Mouse (Mus musculus): ENCODE measurements around the gene Ece1. TPM values are rescaled to one million over a fixed set of nuclear protein-coding genes. Genes with fewer than 3 reads are reported as not detected.
"Not testable (repeated sequence)": the region's sequence is repeated elsewhere in the genome, so short reads cannot be mapped to it uniquely, and the experiment has no call there.

Gene Ece1
- total RNA-seq, 2 experiments from 2014 or later = 94.5 to 117 TPM

GRCm38 (mm10) chr4:137963881-137964584 is 102.0 kb downstream of the Ece1 start:
- intact Hi-C loops (cut with DNase I) = loop anchor here (10.0 kb wide), 1 partner anchor 141 kb away; no protein-coding TSS in a partner anchor
- peak; percentile 87 to 91 for DNase-seq

GRCm38 (mm10) chr4:137964585-137964930 is 102.5 kb downstream of the Ece1 start:
- intact Hi-C loops (cut with DNase I) = loop anchor here (10.0 kb wide), 1 partner anchor 140 kb away; no protein-coding TSS in a partner anchor
- no peak for DNase-seq

- DNase-seq = peak; percentile 65 to 80
- intact Hi-C loops (cut with DNase I) = loop anchor here (10.0 kb wide), 1 partner anchor 137 kb away; no protein-coding TSS in a partner anchor
Observed at GRCm38 (mm10) chr4:137968203-137968602, 106.2 kb downstream of the Ece1 start.

GRCm38 (mm10) chr4:137970623-137971199 is 108.7 kb downstream of the Ece1 start:
- intact Hi-C loops (cut with DNase I); DNase-seq: not testable (repeated sequence)

GRCm38 (mm10) chr4:137974856-137975432 is 112.9 kb downstream of the Ece1 start:
- DNase-seq = not testable (repeated sequence)

GRCm38 (mm10) chr4:137979066-137979644 is 117.1 kb downstream of the Ece1 start:
- intact Hi-C loops (cut with DNase I); DNase-seq: not testable (repeated sequence)

More at GRCm38 (mm10) chr4:137974856-137975432, 112.9 kb downstream of the Ece1 start:
- intact Hi-C loops (cut with DNase I) = not testable (repeated sequence)

GRCm38 (mm10) chr4:137982869-137983268 is 120.8 kb downstream of the Ece1 start:
- DNase-seq = no peak
- intact Hi-C loops (cut with DNase I) = no loop called here

- intact Hi-C loops (cut with DNase I) = no loop called here
- peak; percentile 27 to 61 for DNase-seq
Observed at GRCm38 (mm10) chr4:137984212-137984611, 122.2 kb downstream of the Ece1 start.

GRCm38 (mm10) chr4:137984746-137985145 is 122.7 kb downstream of the Ece1 start:
- DNase-seq = no peak
- intact Hi-C loops (cut with DNase I) = no loop called here

- no peak for DNase-seq
- intact Hi-C loops (cut with DNase I) = no loop called here
Observed at GRCm38 (mm10) chr4:137989426-137989825, 127.4 kb downstream of the Ece1 start.

- intact Hi-C loops (cut with DNase I) = no loop called here
- no peak for DNase-seq
Observed at GRCm38 (mm10) chr4:137990433-137990832, 128.4 kb downstream of the Ece1 start.

GRCm38 (mm10) chr4:137991240-137991639 is 129.2 kb downstream of the Ece1 start:
- DNase-seq = no peak
- intact Hi-C loops (cut with DNase I) = no loop called here

- DNase-seq = no peak
- intact Hi-C loops (cut with DNase I) = no loop called here
Observed at GRCm38 (mm10) chr4:137992890-137993289, 130.9 kb downstream of the Ece1 start, which contains the start of gene Eif4g3. TSS of gene Eif4g3 (plus strand) at chr4:137993022.

- DNase-seq = peak; percentile 100
- intact Hi-C loops (cut with DNase I) = no loop called here
Observed at GRCm38 (mm10) chr4:137993291-137993758, 131.3 kb downstream of the Ece1 start.

- intact Hi-C loops (cut with DNase I) = no loop called here
Observed at GRCm38 (mm10) chr4:137993821-137994561, 132.0 kb downstream of the Ece1 start.

GRCm38 (mm10) chr4:137994562-137995336 is 132.7 kb downstream of the Ece1 start:
- no peak for DNase-seq
- intact Hi-C loops (cut with DNase I) = no loop called here

More at GRCm38 (mm10) chr4:137993821-137994561, 132.0 kb downstream of the Ece1 start:
- DNase-seq = peak; percentile 53 to 64

- peak; percentile 31 to 43 for DNase-seq
- intact Hi-C loops (cut with DNase I) = no loop called here
Observed at GRCm38 (mm10) chr4:137995399-137995798, 133.4 kb downstream of the Ece1 start.

- intact Hi-C loops (cut with DNase I) = no loop called here
- no peak for DNase-seq
Observed at GRCm38 (mm10) chr4:137998232-137998631, 136.2 kb downstream of the Ece1 start.

- intact Hi-C loops (cut with DNase I) = no loop called here
- peak; percentile 42 to 64 for DNase-seq
Observed at GRCm38 (mm10) chr4:138000682-138001081, 138.6 kb downstream of the Ece1 start.
